Mouse (Mus musculus): ENCODE measurements around the gene Cldn7.
"Not testable (repeated sequence)": the region's sequence is repeated elsewhere in the genome, so short reads cannot be mapped to it uniquely, and the experiment has no call there.

Cldn7 gene

DNA sequence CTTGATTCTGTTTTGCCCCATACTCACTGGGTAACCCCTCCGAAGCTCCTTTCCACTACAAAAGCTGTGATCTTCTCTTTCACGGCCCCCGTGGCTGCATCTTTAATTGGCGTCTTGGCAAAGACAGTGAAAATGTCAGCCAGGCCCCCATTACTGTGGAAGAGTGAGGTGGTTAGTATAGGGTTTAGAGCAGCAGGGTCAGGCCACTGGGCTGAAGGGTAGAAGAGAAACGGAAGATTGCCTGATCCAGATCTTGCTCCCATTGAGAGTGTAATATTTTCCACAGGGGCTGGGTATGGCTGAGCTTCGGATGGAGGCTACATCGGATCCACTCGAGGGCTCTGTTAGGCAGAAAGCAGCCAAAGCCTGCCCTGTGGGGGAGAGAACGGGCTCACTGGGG is 48.4 kb downstream of the Cldn7 start:
- no peak for DNase-seq (ENCODE audit: low read depth in 2 of 2, low spot score in 2 of 2)

DNA sequence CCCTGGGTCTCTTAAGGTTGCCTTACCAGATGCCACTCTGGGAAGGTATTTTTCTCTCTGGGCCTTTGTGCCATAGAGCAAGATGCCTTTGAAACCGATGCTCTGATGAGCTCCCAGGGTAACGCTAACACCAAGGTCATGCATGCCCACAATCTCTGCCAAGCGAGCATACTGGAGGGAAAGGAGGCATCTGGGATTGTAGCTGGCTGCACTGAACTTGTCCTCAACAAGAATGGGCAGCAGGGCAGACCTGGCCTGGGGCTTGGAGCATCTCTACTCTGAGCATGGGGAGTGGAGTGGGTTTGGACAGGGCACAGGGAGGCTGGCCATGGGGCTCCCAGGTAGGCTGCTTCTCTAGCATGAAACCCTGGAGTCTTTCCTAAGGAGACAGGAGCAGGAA is 48.8 kb downstream of the Cldn7 start:
- no peak for DNase-seq (ENCODE audit: low read depth in 2 of 2, low spot score in 2 of 2)

DNA sequence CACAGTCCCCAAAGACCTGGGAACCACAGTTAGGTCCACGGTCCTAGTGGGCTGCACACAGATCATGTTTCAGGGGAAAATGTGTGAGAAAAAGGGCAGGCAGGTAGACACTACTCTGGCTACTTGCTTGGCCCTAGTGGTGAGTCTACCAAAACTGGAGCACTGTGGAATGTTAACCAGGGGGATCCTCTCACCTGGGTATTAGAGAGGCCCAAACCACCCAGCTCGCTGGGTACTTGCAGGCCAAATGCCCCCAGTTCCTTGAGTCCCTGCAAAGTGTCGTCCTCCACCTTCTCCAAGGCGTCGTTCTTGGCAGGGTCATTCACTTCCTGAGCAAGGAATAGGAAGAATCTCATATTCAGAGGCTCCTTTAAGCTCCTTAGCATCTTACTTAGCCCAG is 49.5 kb downstream of the Cldn7 start:
- no peak for DNase-seq (ENCODE audit: low read depth in 2 of 2, low spot score in 2 of 2)

DNA sequence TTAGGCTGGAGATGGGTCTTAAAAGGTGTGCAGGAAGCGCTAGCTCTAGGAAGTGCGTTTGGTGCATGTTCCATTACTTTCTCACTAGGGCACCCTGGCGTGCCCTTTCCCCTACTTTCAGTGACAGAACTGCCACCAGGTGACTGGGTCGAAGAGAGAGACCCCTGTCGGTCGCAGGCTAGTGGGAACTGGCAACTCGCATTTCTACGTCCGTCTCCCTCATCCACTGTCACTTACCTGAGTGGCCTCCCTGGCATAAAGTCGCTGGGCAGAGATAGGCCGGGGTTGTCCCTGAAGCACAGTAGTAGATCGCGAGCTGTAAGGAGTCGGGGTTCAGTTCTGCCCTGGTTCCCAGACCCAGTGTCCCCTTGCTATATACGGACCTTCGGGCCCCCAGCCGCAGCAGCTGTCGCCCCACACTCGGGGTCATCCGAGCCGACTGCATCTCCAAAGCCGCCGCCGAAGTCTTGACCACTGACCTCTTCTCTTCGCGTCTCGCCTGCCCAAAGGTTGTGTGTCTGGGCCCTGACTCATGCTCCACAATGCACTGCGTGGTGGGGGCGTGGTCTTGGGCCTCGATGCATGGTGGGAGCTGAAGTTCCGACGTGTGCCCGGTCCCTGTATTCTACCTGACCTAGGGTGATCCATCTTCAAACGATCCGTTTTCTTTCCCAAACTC is 50.4 kb downstream of the Cldn7 start, which contains the start of gene Acadvl:
Gene Acadvl (minus strand): TSS at position 532 of the 679 bp plus-strand sequence.
- DNase-seq (ENCODE audit: low read depth in 2 of 2, low spot score in 2 of 2): peak; percentile 48 to 67

DNA sequence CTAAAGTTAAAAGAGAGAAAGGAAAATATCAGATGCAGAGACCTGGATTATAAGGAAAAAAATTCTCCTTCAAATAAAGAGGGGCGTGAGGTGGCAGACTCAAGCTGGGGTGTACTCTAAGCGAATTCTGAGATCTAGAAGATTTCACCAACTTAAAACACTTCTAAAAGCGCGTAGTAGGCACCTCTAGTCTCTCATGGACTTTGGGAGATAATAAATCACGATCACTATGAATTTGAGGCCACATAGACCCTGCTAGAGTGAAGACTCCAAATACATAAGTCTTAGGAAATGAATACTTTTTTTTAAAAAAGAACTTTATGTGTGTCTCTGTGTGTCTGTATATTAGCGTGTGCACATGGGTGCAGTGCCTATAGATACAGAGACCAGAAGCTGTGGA is 51.1 kb downstream of the Cldn7 start:
- no peak for DNase-seq (ENCODE audit: low read depth in 2 of 2, low spot score in 2 of 2)

DNA sequence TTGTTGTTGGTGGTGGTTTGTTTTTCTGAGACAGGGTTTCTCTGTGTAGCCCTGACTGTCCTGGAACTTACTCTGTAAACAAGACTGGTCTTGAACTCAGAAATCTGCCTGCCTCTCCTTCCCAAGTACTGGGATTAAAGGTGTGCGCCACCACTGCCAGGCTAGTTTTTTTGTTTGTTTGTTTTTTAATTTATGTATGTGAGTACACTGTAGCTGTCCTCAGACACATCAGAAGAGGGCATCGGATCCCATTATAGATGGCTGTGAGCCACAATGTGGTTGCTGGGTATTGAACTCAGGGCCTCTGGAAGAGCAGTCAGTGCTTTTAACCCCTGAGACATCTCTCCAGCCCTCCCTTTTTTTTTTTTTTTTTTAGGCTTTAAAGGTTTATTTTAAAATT is 51.6 kb downstream of the Cldn7 start:
- not testable (repeated sequence) for DNase-seq (ENCODE audit: low read depth in 2 of 2, low spot score in 2 of 2)

DNA sequence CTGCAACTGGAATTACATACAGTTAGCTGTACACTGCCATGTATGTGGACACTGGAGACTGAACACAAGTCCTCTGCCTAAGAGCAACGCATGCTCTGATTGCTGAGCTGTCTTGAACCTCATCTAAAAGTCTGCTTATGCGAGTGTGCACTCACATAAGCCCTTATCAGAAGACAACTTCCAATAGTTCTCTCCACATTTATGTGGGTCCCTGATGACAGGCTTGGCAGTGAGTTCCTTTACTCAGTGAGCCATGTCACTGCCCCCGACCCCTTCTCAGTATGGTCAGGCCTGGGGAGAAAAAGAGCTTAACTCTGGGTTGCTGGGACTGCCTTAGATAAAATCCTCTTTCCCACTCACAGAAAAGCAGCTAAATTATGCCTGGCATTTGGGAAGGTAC is 52.1 kb downstream of the Cldn7 start, which contains the start of gene Dlg4:
Gene Dlg4 (plus strand): TSS at position 274 of the 400 bp plus-strand sequence.
- DNase-seq (ENCODE audit: low read depth in 2 of 2, low spot score in 2 of 2): no peak

DNA sequence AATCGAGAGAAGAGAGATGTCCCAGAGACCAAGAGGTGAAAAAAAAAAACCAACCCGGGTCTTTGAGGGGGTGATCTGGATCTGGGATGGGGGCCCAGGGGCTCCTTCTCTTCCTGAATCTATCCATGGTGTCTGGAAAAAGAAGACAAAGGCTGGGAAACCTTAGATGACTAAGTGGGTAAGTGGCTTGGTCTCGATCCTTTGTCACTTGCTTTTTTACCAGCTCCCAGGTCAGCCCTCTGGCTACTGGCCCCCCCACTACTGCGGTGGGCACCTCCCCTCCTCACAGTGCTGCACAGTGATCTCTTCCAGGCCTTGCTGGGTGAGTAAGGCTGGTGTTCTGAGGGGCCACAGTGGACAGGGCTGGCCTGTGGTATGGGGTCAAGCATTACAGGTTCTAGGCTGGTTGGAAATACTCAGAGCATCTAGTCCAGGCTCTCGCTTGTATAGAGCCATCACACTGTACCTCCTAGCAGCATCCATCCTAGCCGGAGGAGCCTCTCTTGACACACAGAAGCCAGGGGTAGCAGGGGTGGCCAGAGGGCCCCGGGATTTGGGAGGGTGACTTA is 52.7 kb downstream of the Cldn7 start:
- no peak for DNase-seq (ENCODE audit: low read depth in 2 of 2, low spot score in 2 of 2)
